Mouse (Mus musculus): ENCODE measurements around the gene Spock1.

Spock1 gene

DNA sequence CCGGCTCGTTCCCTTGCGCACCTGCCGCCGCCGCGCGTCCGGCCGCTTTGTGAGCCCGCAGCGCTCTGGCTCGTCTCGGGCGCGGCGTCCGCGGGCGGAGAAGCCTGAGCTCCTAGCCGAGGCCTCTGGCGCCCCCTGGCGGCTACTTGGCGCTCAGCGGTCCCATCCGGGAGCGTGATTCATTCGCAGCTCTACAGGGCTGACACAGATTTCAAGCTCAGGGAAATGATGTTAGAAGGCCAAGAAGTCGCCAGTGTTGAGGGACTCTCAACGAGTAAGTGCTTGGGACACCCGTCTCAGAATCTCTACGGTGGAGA lies at the start of gene Spock1:
Spock1 (minus strand) TSS at position 67 of the 317 bp plus-strand sequence.
- DNase-seq (ENCODE audit: low spot score in 2 of 2): peak; percentile 13 to 70

DNA sequence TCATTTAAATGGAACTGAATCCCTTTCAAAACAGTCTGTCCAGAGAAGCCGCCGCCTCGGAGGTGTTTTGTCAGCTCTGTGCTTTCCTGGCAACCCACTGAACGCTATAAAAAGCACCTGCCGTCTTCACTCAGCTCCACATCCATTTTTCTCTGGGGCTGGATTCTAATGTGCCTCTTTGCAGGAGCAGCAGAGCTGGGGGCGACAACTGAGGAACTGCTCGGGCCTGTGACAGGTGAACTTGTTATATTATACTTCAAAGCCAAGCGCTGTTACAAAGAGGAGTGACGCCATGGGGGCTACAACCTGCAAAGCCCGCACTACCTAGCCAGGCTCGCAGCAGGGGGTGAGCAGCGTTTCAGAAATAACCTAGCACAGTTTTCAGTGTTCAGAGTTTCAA lies 42.0 kb upstream of the Spock1 start:
- no peak for DNase-seq (ENCODE audit: low spot score in 2 of 2)

DNA sequence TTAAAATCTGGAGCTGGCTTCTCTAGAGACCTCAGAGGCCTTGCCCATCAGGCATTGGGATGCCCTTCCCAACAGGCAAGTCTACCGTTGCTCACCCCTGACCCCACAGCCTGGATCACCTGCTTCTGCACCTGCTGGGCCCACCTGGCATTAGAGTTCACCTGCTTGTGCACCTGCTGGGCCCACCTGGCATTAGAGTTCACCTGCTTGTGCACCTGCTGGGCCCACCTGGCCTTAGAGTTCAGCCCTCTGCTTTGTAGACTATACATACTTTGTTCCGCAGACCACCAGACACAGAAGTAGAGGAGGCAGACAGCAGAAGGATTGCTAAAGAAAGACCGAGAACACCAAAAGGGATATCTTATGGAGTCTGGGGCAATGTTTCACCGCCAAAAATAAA lies 41.4 kb upstream of the Spock1 start:
- DNase-seq (ENCODE audit: low spot score in 2 of 2): no peak

DNA sequence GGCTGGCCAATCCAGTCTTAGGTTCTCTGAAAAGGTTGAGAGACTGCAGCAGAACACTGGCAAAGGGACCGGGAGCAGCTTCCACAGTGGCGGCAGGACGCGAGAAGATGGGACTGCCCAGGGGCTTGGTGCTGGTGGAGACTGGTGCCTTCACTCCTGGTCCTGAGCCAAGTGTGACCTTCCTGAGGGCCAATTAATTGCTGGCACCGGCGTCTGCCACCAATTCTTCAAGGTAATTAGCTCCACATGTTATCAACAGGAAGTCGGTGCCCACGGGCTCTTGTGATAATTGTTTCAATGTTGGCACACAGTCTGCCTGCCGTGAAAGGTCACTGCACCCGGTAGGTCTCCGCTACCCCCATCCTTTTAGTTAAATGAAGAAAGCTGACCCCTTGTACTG lies 37.1 kb upstream of the Spock1 start:
- DNase-seq (ENCODE audit: low spot score in 2 of 2): no peak

DNA sequence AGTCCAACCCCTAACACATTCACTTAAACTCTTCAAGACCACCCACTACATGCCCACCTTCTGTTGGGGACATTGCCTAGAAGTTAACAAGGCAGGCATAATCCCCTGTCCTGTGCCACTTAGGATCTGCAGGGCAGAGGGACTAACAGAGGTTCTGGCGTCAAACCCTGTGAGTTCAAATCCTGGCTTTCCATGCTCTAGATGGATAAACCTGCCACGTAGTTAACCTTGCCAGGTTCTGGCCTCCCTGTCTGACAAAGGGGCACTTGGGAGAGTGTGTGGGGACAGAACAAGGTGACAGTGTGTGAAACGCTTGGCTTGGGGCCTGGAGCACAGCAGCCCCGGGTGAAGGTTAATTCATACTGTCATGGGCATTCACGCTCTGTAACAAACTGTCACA lies 36.3 kb upstream of the Spock1 start:
- no peak for DNase-seq (ENCODE audit: low spot score in 2 of 2)

DNA sequence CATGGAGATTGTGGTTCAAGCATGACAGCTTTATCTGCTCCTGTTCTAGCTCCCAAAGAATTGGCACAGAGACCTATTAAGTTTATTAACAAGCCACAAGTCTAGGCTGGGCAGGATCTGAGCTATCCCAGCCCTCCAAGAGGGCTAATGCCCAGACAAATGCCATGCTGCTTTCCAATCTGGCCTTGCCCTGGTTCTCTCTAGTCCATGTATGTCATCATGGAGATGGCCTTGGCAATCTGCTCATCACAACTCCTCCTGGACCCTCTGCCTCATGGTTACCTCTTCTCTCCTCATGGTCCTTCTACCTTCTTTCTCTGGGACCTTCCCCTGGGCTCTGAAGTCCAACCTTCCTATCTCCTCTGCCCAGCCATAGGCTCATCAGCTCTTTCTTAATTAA lies 35.8 kb upstream of the Spock1 start:
- no peak for DNase-seq (ENCODE audit: low spot score in 2 of 2)

DNA sequence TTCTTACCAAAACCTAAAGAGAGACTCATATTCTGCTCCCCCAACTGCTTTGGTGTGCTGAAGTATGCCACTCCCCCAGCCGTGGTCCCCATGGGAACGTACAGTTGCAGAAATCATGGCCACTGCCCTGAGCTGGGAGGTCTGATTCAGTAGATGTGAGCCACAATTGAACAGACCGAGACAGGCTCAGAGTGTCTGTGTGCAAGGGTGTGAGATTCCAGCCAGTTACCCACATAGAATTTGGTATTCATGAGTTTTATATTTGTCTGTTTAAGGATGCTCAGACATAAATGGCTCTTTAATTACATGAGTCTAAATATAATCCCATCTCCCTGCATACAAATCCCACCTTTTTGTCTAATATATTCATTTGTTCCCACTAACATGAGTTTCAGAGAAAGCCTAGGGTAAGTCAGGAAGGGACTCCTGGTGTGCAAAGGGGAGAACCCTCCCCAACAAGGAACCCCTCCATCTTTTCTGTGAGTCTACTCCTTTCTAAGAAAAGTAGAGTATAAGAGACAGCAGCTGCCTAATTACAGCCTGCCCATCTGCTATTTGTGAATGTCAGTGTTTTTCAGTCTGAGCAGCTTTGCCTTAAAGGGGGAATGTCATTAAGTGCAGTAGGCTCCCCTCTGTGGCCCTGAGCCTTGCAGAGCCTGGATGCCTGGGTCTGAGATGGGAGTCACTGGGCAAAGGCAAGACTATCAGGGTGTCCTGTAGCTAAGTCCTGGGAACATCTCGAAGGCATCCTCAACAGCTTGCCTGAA lies 29.5 kb upstream of the Spock1 start:
- no peak for DNase-seq (ENCODE audit: low spot score in 2 of 2)

DNA sequence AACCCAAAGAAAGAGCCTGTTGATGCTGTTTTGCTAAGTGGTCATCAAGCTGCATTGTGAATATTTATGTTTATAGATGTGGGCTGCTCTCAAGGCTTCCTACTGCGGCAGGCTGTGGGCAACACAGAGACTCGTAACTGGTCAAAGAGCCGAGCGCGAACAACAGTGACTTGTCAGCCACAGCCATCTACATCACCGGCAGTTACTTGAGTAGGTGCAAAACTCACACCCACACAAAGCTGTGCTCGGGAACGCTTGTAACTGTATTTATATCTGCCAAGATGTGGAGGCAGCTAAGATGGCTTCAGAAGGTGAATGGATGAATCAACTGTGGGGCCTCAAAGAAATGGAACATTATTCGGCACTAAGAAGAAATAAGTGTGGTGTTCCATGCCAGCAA lies 23.9 kb upstream of the Spock1 start:
- no peak for DNase-seq (ENCODE audit: low spot score in 2 of 2)

DNA sequence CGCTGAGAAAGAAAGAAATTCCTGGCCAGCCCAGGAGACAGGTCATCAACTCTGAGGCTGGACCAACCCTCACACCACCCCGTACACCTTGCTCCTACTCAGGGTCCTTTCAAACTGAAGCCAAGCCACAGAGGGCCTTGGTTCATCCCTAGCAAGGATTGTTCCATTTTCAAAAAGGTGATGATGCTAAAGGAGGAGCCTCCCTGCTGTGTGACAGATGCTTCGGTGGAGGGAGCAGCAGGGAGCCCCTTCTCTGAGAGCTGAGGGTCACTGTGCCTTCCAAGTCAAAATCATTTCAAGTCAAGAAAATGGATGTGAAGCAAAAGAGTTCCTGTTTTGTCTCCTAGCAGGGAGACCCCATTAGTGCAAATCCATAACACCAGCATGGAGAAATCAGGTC lies 23.2 kb upstream of the Spock1 start:
- DNase-seq (ENCODE audit: low spot score in 2 of 2): no peak

DNA sequence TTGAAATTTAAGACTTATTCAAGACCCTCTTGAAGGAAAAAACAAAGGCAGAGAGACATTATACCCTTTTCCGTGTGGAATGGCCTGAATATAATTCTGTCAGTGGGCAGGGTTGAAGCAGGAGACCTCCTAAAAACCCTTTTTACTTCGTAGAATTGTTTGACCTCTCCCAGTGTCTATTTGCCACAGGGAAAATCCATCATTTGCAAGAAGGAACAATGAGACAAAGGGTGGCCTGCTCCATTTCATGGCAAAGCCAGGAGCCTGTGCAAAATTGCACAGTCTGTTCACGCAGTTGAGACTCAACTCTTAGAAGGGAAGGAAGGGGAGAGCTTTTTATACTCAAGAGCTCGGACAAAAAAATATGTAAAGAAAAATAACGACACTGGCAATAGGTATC lies 22.6 kb upstream of the Spock1 start:
- DNase-seq (ENCODE audit: low spot score in 2 of 2): no peak

DNA sequence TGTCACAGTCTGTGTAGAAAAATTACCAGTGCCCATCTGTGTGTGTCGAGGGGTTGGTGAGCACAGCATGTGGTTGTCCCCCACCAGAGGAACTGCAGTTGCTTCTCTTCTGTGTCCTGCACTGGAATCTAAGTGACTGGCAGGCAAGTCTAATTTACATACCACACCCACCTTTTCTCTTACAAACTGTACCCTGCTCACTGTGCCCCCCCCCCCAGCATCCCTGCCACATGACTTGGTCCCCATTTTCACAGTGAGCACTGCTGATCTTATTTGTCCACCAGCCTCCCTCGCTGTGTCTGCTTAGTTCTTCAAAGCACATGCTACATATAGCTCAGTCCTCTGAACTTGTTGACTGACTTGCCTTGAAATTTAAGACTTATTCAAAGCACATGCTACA lies 22.2 kb upstream of the Spock1 start:
- DNase-seq (ENCODE audit: low spot score in 2 of 2): no peak

DNA sequence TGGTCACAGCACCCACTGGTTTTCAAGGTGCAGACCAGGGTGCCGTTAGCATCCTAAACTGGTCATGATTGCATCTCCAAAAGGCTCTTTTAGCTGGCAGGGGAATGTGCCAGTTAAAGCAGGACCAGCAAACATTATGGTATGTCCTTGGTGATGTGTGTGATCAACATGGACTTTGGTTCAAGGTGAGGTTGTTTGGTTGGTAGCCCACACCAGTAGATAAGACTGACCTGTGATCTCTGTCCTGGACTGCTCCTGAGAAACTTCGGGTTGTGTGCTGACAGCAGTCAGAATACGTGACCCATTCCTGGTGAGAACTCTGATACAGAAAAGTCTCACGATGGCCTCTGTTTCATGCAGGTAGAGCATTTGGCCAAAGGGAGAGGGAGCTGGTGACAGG lies 11.8 kb upstream of the Spock1 start:
- DNase-seq (ENCODE audit: low spot score in 2 of 2): no peak

DNA sequence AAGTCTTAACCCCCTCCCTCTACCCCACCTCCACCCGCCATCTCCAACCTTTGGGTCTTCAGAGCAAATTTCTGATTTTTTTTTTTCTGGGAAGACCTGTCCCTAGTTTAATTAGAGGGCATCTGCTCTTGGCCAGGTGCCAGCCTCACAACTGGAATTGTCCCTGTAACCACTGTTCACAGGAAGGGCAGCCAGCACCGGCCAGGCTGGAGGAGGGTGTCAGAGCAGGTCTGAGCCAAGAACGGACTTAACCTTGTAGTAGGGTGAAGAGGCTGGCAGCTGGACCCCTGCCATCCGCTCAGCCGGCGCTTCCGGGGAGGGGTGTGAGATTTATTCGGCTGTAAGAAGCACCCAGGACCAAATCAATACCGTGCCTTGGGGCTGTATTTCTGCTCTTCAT lies 3.0 kb upstream of the Spock1 start:
- DNase-seq (ENCODE audit: low spot score in 2 of 2): no peak

DNA sequence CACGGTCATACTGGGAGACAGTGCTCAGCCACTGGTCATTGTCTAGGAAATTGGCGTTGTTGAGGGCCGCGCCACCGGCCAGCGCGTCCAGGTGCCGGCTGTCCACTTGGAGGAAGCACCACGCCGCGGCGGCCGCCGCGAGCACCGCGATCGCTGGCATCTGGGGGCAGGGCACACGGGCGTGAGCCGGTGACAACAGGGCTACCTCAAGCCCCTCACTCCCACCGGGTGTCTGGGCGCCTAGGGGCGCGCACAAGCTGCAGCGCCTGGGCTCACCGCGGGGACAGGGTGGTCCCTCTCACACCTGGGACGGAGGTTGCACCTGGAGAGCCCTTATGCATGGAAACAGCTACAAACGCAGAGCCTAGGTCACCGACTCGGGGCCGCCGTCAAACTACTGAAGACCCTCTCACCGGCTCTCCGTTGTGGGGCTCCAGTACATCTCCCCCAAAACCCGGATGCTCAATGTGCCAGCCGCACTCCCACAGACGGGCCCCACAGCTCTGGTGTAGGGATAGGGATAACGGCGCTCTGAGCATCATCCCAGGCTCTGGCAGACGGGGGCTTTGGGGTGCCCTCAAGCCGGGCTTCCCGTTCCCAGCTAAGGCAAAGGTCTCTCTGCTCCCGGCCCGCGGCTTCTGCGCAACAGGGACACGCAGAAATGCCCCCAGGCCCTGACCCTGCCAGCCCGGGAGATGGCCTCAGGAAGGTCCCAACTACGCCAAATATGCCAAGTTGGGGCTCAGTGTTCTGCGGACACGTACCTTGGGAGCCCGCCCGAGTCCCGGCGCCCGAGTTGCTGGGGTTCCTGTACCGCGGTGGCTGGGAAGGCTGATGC lies 485 bp downstream of the Spock1 start:
- DNase-seq (ENCODE audit: low spot score in 2 of 2): no peak

DNA sequence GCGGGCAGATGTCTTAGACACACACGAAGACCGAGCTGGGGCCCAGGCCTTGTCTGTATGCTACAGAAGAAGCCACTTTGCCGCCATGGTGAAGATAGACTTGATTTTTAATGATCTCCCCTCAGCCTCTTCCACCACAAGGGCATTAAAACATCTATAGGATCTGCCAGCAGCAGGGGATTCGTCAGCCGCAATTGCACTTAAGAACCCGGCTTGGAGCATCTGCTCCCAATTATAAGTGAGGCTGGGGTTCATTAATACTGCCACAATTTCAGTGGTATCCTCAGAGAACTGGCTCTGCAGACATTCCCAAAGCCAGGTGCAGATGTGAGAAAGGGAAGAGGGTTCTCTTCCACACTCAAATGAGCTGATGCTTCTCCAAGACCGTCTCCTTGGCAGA lies 13.5 kb downstream of the Spock1 start:
- DNase-seq (ENCODE audit: low spot score in 2 of 2): no peak

DNA sequence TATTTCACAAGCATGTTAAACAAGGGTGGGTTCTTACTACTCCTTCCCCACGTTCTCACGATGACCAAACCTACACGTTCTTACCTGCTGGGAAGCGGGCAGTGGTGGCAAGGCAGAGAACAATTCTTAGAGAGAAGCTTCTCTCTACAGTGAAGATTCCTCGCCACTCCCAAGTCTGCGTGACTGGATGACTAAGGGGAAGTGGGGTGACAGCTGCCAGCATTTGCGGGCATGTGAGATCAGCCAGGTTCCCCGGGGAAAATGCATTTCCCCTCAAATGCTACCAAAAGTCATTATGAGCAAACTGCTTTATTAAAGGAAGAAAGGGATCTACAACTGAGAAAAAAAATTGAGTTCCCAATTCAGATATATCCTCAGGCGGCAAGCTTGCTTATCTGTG lies 18.4 kb downstream of the Spock1 start:
- no peak for DNase-seq (ENCODE audit: low spot score in 2 of 2)

DNA sequence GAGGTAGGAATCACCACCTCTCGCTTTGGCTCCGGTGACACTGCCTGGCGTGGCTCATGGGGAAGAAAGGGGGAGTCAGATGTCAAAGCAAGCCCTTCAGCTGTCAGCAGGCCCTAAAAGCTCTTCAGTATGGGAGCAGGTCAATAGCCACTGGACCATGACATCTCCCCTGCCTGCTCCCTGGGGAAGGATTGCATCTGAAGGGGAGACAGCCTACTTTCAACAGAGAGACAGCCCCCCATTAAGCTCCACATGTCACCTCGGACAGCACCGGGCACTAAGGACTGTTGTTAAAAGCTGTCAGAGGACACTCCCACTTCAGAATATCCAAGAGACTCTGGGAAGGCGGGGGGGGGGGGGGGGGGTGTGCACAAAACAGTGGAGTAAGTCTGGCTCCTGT lies 19.1 kb downstream of the Spock1 start:
- no peak for DNase-seq (ENCODE audit: low spot score in 2 of 2)

DNA sequence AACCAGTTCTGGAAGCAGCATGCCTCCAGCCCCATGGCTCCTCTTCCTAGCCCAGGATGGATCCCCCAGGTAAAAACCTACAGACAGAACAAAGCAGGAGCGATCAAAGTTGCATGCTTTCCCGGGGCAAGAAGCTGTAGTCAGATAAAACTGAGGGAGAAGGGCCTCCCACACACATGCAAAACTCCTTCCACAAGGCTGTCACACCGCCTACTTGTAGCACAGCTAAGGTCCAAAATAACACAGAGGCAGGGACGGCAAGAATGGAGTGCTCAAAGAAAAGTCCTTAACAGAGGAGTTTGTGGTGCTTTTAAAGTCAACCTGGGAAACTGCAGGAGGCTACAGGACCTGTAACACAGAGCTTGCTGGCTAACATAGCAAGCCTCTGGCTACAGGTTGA lies 28.3 kb downstream of the Spock1 start:
- DNase-seq (ENCODE audit: low spot score in 2 of 2): no peak

DNA sequence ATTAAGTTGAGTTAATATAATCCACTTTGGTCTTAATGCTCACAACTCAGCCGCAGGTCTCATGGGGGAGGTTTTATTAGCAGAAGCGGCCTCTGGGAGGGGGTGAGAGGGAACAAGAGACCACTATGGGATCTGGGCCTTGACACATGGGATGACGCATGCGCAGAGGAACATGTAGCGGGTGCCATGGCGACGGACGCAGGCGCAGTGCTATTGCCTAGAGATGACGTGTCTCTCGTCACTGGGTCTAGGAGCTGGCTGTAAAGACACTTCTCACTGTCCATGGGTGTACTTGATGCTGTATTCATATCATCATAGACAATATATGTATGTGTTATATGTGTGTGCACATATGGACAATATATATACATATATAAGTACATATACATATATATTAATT lies 29.3 kb downstream of the Spock1 start:
- DNase-seq (ENCODE audit: low spot score in 2 of 2): no peak

DNA sequence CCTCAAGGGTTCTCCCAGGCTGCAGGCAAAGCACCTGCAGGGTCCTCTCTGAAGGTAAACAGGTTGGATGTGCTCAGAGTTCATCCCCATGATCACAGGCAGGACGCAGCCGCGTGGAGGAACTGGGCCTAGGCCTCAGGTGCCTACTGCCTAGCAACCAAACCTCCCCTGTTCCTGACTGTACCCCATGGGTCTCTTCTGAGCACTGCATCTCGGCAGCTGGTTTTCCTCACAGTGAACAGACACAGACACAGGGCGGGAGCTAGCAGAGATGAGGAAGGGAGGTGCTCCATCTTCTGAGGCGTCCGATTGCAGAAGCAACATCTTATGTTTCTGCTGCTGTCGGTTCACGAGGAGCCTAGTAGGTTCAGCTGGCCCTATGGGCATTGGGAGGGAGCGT lies 30.4 kb downstream of the Spock1 start:
- no peak for DNase-seq (ENCODE audit: low spot score in 2 of 2)

DNA sequence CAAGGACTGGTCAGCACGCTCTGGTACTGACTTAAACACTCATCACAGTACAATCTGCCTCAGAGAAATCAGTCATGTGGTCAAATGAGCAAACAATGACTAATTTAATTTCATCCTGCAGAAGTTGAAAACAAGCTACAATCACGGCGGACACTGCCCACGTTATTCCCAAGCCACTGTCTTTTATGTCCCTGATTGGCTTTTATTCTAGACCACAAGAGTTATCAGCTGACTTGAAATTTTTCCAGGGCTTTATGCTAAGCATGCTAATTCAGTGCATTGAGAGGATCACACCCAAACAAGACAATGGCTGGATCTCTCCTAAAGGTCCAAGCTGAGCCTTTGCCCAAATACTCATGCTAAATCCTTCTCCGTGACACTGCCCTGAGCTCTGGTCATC lies 31.2 kb downstream of the Spock1 start:
- DNase-seq (ENCODE audit: low spot score in 2 of 2): no peak

DNA sequence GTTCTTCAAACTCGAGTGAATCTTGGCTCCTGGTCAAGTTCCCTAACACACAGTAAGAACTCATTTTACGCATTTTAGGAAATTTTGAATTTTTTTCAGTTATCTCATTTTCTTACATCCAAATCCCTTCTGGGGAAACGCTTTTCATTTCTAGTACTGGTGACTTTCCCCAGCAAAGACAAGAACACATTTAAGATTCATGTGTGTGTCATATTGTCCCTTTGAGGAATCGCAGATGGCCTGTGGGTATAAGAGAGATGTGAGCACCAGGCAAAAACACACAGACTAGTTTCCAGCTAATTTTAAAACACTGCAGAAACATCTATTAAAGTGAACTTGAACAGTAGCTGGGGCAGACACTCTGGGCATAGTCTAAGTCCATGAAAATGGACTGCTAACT lies 38.1 kb downstream of the Spock1 start:
- no peak for DNase-seq (ENCODE audit: low spot score in 2 of 2)

DNA sequence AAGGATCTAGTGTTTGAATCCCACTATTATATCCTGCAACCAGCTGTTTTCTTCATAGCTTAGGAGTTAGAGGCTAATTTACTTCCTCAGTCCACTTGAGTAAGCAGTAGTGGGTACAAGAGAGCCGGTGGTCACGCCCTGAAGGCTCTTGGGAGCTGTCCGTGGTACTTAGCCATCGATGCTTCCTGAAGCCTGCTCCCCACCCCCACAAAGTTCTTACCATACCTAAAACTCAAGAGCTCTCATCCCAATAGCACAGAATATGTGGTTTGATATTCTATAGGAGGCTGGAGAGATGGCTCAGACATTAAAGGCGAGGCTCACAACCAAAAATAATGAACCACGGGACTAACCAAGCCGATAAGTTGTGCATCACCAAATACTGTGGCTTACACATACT lies 40.5 kb downstream of the Spock1 start:
- no peak for DNase-seq (ENCODE audit: low spot score in 2 of 2)

DNA sequence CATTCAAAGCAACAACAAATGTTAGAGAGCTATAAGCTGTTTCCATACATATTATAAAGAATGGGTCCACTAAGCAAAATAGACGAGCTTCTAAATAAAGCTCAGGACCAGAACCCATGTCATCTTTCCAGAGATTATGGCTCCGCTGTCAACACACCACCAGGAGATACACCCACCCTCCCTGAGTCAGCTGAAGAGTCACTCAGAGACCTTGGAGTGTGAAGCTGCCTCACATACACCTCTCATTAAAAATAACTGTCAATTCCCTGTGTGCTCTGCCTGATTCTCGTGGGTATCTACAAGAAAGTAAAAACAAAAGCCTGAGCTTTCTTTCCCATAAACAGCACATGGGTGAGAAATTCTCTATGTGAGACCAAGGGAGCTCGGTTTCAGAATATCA lies 43.1 kb downstream of the Spock1 start:
- no peak for DNase-seq (ENCODE audit: low spot score in 2 of 2)

Measured in thymus, postnatal 10 days (tissue).